Mouse (Mus musculus) neural tube, embryonic 14.5 days (tissue): Measurements from ENCODE around the gene Arhgef40. TPM values are rescaled to one million over a fixed set of nuclear protein-coding genes. Genes with fewer than 3 reads are reported as not detected.
A peak's percentile ranks its signal among the peaks of the same experiment; 100 is the strongest.

Experiments used
- ATAC-seq: fragments of 200-750 bp; cut with Nextera tagmentation; 2 replicates; pipeline ENCODE4 v1.8.0; 2017; ENCODE audit warnings: low read depth, mild to moderate bottlenecking, moderate TSS enrichment, moderate library complexity
- H3K27ac ChIP-seq: fragments of 300-500 bp; sonication (generic); 2 replicates; pipeline ENCODE4 v1.5.1; 2014; ENCODE audit warnings: low read depth, mild to moderate bottlenecking, control low read depth, low read length, moderate library complexity, mixed read lengths
- H3K27me3 ChIP-seq: fragments of 300-500 bp; sonication (generic); 2 replicates; pipeline ENCODE4 v1.6.1; 2014; ENCODE audit warnings: low read length; ENCODE audit not compliant: control insufficient read depth, insufficient read depth
- H3K36me3 ChIP-seq: fragments of 300-500 bp; sonication (generic); 2 replicates; pipeline ENCODE4 v1.6.1; 2014; ENCODE audit warnings: low read length, mixed read lengths; ENCODE audit not compliant: control insufficient read depth, insufficient read depth
- H3K4me1 ChIP-seq: fragments of 300-500 bp; sonication (generic); 2 replicates; pipeline ENCODE4 v1.6.1; 2014; ENCODE audit warnings: low read length; ENCODE audit not compliant: control insufficient read depth, insufficient read depth
- H3K4me2 ChIP-seq: fragments of 300-500 bp; sonication (generic); 2 replicates; pipeline ENCODE4 v1.6.1; 2014; ENCODE audit warnings: mild to moderate bottlenecking, low read depth, low read length, control low read depth
- H3K4me3 ChIP-seq: fragments of 300-500 bp; sonication (generic); 2 replicates; pipeline ENCODE4 v1.5.1; 2014; ENCODE audit warnings: low read depth, low read length, control low read depth, mixed read lengths
- H3K9ac ChIP-seq: fragments of 300-500 bp; sonication (generic); replicated peaks from 2 replicates; pipeline ENCODE4 v1.6.1; 2014; ENCODE audit warnings: low read depth, mild to moderate bottlenecking, control low read depth, low read length, mixed read lengths
- H3K9me3 ChIP-seq: fragments of 300-500 bp; sonication (generic); 2 replicates; pipeline ENCODE4 v1.6.1; 2016; ENCODE audit warnings: low read length; ENCODE audit not compliant: control insufficient read depth
- WGBS: fragments of 180-500 bp; shearing (Covaris S2); extraction: QIAGEN DNeasy Blood & Tissue Kit; methylation state at CpG from one replicate; pipeline ENCODE4 v1.1.7; 2014; 5-methylcytosine and 5-hydroxymethylcytosine counted together
- polyA plus RNA-seq: library from polyadenylated mRNA; unstranded; fragments of >200 nt; fragmentation: Nextera tagmentation; extraction: Ambion mirVana; gene quantifications from 2 replicates; pipeline ENCODE4 v1.2.1, GENCODE M21; 2014

The Arhgef40 gene
- polyA plus RNA-seq, 1 experiment from 2014 or later = 66.5 TPM

DNA sequence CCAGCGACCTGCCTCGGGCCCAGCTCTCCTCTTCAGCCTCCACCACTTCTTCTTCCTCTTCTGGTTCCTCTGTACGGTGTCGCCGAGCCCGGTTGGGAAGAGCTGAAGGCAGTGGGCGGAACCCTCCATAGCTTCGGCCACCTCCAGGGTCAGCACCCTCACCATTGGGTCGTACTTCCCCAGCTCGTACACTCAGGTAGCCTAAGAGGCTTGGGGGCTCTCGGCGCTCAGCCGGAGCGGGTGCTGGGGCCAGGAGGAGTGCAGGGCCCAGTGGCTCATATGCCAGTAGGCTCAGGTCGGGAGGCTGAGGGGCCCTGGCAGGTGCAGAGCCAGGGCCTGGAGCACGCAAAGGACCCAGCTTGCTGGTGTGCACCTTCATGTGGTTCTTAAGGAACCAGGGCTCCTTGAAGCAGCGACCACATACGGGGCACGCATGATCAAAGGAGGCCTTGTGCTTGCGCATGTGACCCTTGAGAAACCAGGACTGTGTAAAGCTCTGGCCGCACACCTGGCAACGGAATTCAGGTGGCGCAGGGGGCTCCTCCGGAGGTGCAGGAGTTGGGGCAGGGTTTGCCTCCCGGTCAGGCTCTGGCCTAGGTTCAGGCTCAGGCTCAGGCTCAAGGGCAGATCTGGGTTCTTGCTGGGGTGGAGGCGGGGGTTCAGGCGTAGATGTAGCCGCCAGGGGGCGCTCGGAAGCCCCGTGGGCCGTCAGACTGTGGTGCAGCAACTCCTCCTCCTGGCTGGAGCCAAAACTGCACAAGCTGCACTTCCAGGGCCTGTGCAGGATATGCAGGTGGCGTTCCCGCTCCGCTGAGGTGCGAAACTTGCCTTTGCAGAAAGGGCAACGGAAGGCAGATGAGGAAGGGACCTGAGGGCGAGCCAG, 24.0 kb downstream of the Arhgef40 start:
- H3K4me1 ChIP-seq = peaks cover 69% of the 10 kb centered on the region
- no peak overlapping the region for H3K4me3 ChIP-seq
- peaks cover 32% of the 10 kb centered on the region for H3K36me3 ChIP-seq
- peak overlapping the region; percentile 64; the same call in 1 of the 2 replicates for H3K4me2 ChIP-seq
- no peaks in the 10 kb centered on the region for H3K9me3 ChIP-seq
- peak; percentile 33; the same call in 1 of the 2 replicates for ATAC-seq
- H3K9ac ChIP-seq = no peak overlapping the region
- WGBS = 55% methylated on average over 38 of the region's 38 CpGs
- H3K27ac ChIP-seq = 0 out of 2 replicates have a peak overlapping the region, but pooled peaks have one; percentile 4
- no peaks in the 10 kb centered on the region for H3K27me3 ChIP-seq

DNA sequence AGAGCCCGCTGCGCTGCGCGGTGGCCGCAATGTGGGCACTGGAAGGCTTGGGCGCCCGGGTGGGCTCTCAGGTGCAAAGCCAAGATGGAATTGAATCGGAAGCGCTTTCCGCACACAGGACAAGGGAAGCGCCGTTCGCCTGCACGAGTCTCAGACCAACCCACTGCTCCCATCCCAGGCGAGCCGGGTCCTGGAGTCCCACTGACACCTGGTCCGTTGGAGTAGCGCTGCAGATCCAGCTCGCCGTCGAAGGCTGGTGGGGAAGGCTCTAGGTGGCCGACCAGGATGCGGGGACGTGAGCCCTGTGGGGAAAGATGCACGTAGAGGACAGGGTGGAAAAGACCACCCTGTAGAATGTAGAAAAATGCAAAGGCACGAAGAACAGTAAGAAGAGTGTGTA, 24.8 kb downstream of the Arhgef40 start:
- Histone ChIP-seq H3K9me3 (no peaks in the 10 kb centered on the region), H3K4me3 (no peak overlapping the region; the same call in 1 of the 2 replicates), H3K9ac (no peak overlapping the region), H3K4me2 (peak overlapping the region; percentile 64), H3K27me3 (no peaks in the 10 kb centered on the region), H3K27ac (no peak overlapping the region), H3K36me3 (peaks cover 32% of the 10 kb centered on the region), H3K4me1 (peaks cover 64% of the 10 kb centered on the region)
- no peak for ATAC-seq
- WGBS = 48% methylated on average over 26 of the region's 26 CpGs

DNA sequence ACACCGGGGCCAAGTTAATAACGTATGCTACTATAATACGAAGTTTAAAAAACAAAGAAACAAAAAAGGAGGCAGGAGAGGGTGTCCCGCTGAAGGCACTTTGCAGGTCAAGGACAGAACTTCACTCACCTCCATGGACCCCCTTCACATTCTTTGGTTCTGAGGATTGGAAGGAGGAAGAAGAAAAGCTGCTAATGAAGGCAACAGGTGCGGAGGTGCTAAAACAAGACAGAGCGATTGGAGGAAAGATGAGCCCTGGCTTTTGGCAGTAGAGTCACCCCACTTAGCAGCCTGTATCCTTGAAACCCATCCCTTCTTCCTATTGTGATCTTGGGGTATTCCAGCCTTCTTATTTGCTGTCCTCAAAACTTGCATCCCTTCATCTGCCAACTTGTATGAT, 25.3 kb downstream of the Arhgef40 start:
- peak overlapping the region; percentile 64 for H3K4me2 ChIP-seq
- ATAC-seq = no peak
- H3K27me3 ChIP-seq = no peaks in the 10 kb centered on the region
- peak overlapping the region; percentile 25 for H3K4me3 ChIP-seq
- peak overlapping the region; percentile 86 for H3K27ac ChIP-seq
- peaks cover 59% of the 10 kb centered on the region for H3K4me1 ChIP-seq
- WGBS = 45% methylated on average over 6 of the region's 6 CpGs
- H3K36me3 ChIP-seq = peaks cover 32% of the 10 kb centered on the region
- H3K9me3 ChIP-seq = no peaks in the 10 kb centered on the region
- peak overlapping the region; percentile 46; the same call in 1 of the 2 replicates for H3K9ac ChIP-seq

DNA sequence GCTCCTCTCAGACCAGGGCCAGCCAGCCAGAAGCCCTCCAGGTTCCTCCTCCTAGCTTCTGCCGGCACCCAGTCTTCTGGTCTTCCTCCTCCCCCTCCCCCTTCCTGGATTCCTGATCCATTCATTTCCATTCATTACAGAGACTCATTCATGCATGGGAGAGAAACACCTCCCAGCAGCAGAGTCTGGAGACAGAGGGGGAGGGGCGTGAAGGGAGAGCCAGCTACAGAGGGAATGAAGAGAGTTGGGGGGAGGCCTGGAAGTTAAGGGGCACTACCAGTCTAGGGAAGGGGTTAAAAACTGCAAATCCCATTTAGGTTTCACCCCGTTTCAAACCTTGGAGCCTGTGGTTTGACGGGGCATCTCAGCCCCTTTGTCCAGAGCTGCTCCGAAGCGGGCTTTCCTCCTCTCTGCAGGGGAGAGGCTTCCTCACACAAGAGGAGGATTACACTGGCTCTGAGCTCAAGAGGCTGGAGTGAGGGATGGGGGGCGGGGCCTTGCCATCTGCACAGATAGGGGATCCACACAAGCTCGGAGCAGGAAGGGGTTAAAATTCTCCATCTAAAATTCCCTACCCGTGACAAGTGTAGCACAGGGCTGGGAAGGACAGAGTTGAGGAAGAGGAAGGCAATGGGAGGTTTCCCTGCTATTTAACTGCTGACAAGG, 26.1 kb downstream of the Arhgef40 start:
- H3K4me2 ChIP-seq = peak overlapping the region; percentile 64

DNA sequence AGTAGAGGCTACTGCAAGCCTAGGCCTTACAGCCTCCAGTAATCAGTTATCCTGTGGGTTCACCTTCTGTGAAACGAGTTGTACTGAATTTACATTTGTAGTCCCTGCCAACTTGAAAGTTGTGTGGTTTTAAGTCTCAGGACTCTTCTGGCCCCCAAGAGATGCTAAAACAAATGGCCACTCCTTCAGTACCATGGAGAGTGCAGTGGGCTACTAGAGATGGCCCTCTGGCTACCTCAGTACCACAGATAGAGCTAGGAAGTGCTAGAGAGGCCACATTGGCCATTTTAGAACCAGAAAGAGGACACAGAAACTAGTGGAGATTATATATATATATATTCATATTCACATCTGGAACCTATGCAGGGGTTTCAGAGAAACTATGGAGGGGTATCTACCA, 27.2 kb downstream of the Arhgef40 start:
- Histone ChIP-seq H3K4me1 (peaks cover 69% of the 10 kb centered on the region), H3K9ac (no peak overlapping the region), H3K9me3 (no peaks in the 10 kb centered on the region), H3K36me3 (peaks cover 15% of the 10 kb centered on the region), H3K4me3 (no peak overlapping the region), H3K4me2 (peak overlapping the region; percentile 64; the same call in 1 of the 2 replicates), H3K27me3 (no peaks in the 10 kb centered on the region), H3K27ac (peak overlapping the region; percentile 86)
- no peak for ATAC-seq
- 37% methylated on average over 1 of the region's 1 CpGs for WGBS

More for the DNA sequence above, 26.1 kb downstream of the Arhgef40 start:
- H3K36me3 ChIP-seq = peaks cover 26% of the 10 kb centered on the region
- H3K4me1 ChIP-seq = peaks cover 61% of the 10 kb centered on the region
- H3K27me3 ChIP-seq = no peaks in the 10 kb centered on the region
- no peaks in the 10 kb centered on the region for H3K9me3 ChIP-seq
- H3K4me3 ChIP-seq = peak overlapping the region; percentile 25
- peak; percentile 68 for ATAC-seq
- peak overlapping the region; percentile 86 for H3K27ac ChIP-seq
- WGBS = 2% methylated on average over 9 of the region's 9 CpGs
- peak overlapping the region; percentile 46 for H3K9ac ChIP-seq

DNA sequence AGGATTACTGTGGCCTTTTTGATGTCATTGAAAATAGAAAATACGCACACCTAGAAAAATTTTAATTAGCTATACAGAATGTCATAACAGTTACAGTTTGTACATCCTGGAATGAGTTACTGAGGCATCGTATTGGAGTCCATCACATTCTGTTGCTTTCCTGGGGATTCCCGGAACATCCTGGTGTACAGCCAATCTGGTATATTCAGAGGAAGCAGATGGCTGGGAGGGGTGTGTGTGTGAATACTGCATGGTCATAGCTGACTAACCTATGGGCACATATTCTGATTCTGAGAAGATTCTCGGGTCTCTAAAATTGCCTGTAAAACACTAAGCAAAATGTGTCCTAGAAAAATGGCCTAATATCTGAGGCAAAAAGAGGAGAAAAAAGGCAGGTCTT, 27.6 kb downstream of the Arhgef40 start:
- peak overlapping the region; percentile 96 for H3K27ac ChIP-seq
- peaks cover 11% of the 10 kb centered on the region for H3K36me3 ChIP-seq
- ATAC-seq = no peak
- H3K9ac ChIP-seq = 0 out of 2 replicates have a peak overlapping the region, but pooled peaks have one; percentile 95
- H3K4me1 ChIP-seq = peaks cover 69% of the 10 kb centered on the region
- peak overlapping the region; percentile 58; the same call in 1 of the 2 replicates for H3K4me3 ChIP-seq
- H3K4me2 ChIP-seq = peak overlapping the region; percentile 64
- H3K27me3 ChIP-seq = no peaks in the 10 kb centered on the region
- 37% methylated on average over 4 of the region's 4 CpGs for WGBS
- no peaks in the 10 kb centered on the region for H3K9me3 ChIP-seq

DNA sequence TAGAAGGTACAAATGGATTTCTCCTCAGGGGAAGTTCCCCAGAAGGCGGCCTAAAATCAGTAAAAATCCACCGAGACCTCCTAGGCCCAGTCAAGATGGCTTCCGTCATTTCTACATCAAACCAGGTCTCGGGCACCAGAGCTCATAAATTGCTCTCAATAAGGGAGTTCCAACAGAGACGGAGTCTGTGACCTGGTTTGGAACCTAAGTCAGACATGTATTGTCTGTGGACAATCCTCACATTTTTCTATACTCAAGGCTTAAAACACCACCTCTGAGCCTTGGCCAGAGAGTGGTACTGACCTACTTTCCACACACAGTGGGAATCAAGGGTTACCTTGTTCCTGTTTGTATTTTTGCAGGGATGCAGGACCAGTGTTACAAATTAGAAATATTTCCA, 28.0 kb downstream of the Arhgef40 start:
- peak overlapping the region; percentile 95 for H3K9ac ChIP-seq
- H3K27ac ChIP-seq = peak overlapping the region; percentile 96
- no peak for ATAC-seq
- 16% methylated on average over 5 of the region's 5 CpGs for WGBS
- peak overlapping the region; percentile 64 for H3K4me2 ChIP-seq
- no peaks in the 10 kb centered on the region for H3K9me3 ChIP-seq
- no peaks in the 10 kb centered on the region for H3K27me3 ChIP-seq
- peaks cover 69% of the 10 kb centered on the region for H3K4me1 ChIP-seq
- peaks cover 7% of the 10 kb centered on the region for H3K36me3 ChIP-seq
- H3K4me3 ChIP-seq = peak overlapping the region; percentile 58

DNA sequence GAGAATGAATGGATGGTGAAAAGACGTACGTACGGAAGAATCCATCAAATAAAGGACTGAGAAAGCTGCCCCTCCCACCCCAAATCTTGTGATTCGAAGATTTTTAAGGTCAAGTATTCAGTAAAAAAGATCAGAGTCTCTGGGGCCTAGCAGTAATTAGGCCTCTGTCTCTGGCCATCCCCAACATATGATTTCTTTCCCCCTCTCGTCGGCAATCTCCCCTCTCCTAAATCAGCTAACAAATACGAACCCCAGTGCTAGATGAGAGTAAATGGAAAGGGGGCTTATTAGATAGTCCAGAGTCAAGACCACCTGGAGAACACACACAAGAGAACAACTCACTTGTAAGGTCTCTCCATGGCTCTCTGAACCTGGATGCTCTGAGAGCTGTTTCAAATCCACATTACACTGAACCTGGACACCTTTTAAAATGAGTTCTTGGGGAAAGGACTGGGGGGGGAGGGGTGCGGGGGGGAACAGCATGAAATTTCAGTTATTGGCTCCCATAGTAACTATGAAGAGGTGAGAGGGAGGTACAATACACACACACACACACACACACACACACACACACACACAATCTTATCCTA, 28.6 kb downstream of the Arhgef40 start:
- H3K9me3 ChIP-seq = no peaks in the 10 kb centered on the region
- peak overlapping the region; percentile 64 for H3K4me2 ChIP-seq
- peaks cover 6% of the 10 kb centered on the region for H3K36me3 ChIP-seq
- 11% methylated on average over 8 of the region's 8 CpGs for WGBS
- H3K27ac ChIP-seq = peak overlapping the region; percentile 96
- H3K9ac ChIP-seq = peak overlapping the region; percentile 95
- ATAC-seq = no peak
- H3K4me1 ChIP-seq = peaks cover 67% of the 10 kb centered on the region
- H3K4me3 ChIP-seq = peak overlapping the region; percentile 58
- no peaks in the 10 kb centered on the region for H3K27me3 ChIP-seq
